ENCODE assay signal across 24 mouse cellular contexts in genomic region chr1:114849671-114850070, GRCm38 (mm10).
DNase-seq lines count a peak whose midpoint lies in the region; ATAC-seq and TF ChIP-seq lines count a peak whose summit lies in the region.
"Had no signal": no experiment of that assay in that cellular context is flagged by ENCODE, and none has a peak within 500 bp of the region (broad histone marks: within the 10 kb centered on the region; RNA-seq: fewer than 3 reads in every experiment).

No protein-coding gene starts in this region.

- H3K4me1 ChIP-seq in hindbrain, embryonic 11.5 days (replicated peaks; ENCODE audit: control insufficient read depth, insufficient read depth, low read length), result no peaks in the 10 kb centered on the region
- no peaks in the 10 kb centered on the region for H3K4me1 ChIP-seq in hindbrain, embryonic 16.5 days (ENCODE audit: control insufficient read depth, insufficient read depth, low read depth, low read length)
- H3K4me1 ChIP-seq in ES-E14 (ENCODE audit: control insufficient read depth in 2 of 2, insufficient read depth in 2 of 2, low read length in 2 of 2, poor library complexity in 1 of 2), result peaks cover 3 to 7% of the 10 kb centered on the region in 2 experiments; a peak in 3 of 4 replicates
- H3K4me1 ChIP-seq in lung, postnatal 0 days (ENCODE audit: insufficient read depth, low read depth, low read length), result no peaks in the 10 kb centered on the region
- H3K4me1 ChIP-seq: embryonic facial prominence, embryonic 10.5 days; embryonic facial prominence, embryonic 12.5 days; forebrain, embryonic 13.5 days; forebrain, embryonic 15.5 days had no signal

- 0 out of 2 replicates have a peak, but pooled peaks have one; percentile 7 for ATAC-seq in hindbrain, embryonic 11.5 days (ENCODE audit: low FRiP score)
- ATAC-seq in hindbrain, embryonic 16.5 days, result no peak
- ATAC-seq in lung, postnatal 0 days, result no peak
- ATAC-seq: activated CD4-positive, CD25-positive, alpha-beta regulatory T cell, adult 4 months; CD4-positive, CD25-positive, alpha-beta regulatory T cell, adult 4 months; forebrain, embryonic 13.5 days; forebrain, embryonic 15.5 days; forebrain, postnatal 0 days had no signal

- no peak for TF ChIP-seq CTCF in lung, postnatal 0 days (IDR thresholded peaks at IDR 0.05)

- H3K9ac ChIP-seq in hindbrain, embryonic 11.5 days (ENCODE audit: low read depth, low read length), result no peak overlapping the region
- H3K9ac ChIP-seq in hindbrain, embryonic 16.5 days (ENCODE audit: low read depth, low read length), result no peak overlapping the region
- H3K9ac ChIP-seq in ES-E14 (ENCODE audit: insufficient read depth, low read depth, low read length, poor library complexity, severe bottlenecking), result no peak overlapping the region
- H3K9ac ChIP-seq in lung, postnatal 0 days (replicated peaks; ENCODE audit: low read depth), result no peak overlapping the region
- H3K9ac ChIP-seq: embryonic facial prominence, embryonic 12.5 days; forebrain, embryonic 13.5 days; forebrain, embryonic 15.5 days; forebrain, postnatal 0 days had no signal

- no peak for DNase-seq in hindbrain, embryonic 11.5 days (ENCODE audit: low spot score)
- DNase-seq in ES-E14 (ENCODE audit: low read depth, low spot score) (peak; percentile 82), WW6 (ENCODE audit: low read depth, low spot score) (peak; percentile 72)
- no peak for DNase-seq in lung, postnatal 0 days (ENCODE audit: low spot score)
- no peak for DNase-seq in thymus, postnatal 4 days
- no peak for DNase-seq in frontal cortex, postnatal 25 days (ENCODE audit: low spot score in 2 of 2)
- DNase-seq: adrenal gland, adult 8-10 months; adrenal gland, postnatal 14 days; adrenal gland, postnatal 36 days; B cell, adult 2 months; cerebellum, adult 11-12 months; cerebellum, adult 2 months; cerebellum, adult 9-10 months; cerebellum, postnatal 10 days; cerebellum, postnatal 25 days; forebrain, postnatal 0 days had no signal

- H3K27me3 ChIP-seq in hindbrain, embryonic 11.5 days (ENCODE audit: control insufficient read depth, insufficient read depth, low read length), result no peaks in the 10 kb centered on the region
- no peaks in the 10 kb centered on the region for H3K27me3 ChIP-seq in hindbrain, embryonic 16.5 days (replicated peaks; ENCODE audit: control insufficient read depth, insufficient read depth, low read length)
- H3K27me3 ChIP-seq in lung, postnatal 0 days (replicated peaks; ENCODE audit: insufficient read depth, low read length), result no peaks in the 10 kb centered on the region
- H3K27me3 ChIP-seq: CH12.LX; embryonic facial prominence, embryonic 12.5 days; forebrain, embryonic 13.5 days; forebrain, embryonic 15.5 days had no signal

- 5% methylated on average over 1 of the region's 1 CpGs for WGBS in hindbrain, embryonic 11.5 days
- 13% methylated on average over 1 of the region's 1 CpGs for WGBS in hindbrain, embryonic 16.5 days
- 10% methylated on average over 1 of the region's 1 CpGs for WGBS in lung, postnatal 0 days

- H3K36me3 ChIP-seq in hindbrain, embryonic 11.5 days (ENCODE audit: control insufficient read depth, insufficient read depth, low read length), result no peaks in the 10 kb centered on the region
- no peaks in the 10 kb centered on the region for H3K36me3 ChIP-seq in hindbrain, embryonic 16.5 days (ENCODE audit: control insufficient read depth, insufficient read depth, low read length)
- no peaks in the 10 kb centered on the region for H3K36me3 ChIP-seq in ES-E14 (ENCODE audit: control insufficient read depth, insufficient read depth, low read length, poor library complexity, severe bottlenecking)
- no peaks in the 10 kb centered on the region for H3K36me3 ChIP-seq in lung, postnatal 0 days (ENCODE audit: insufficient read depth, low read length)
- H3K36me3 ChIP-seq: embryonic facial prominence, embryonic 10.5 days; embryonic facial prominence, embryonic 12.5 days; forebrain, embryonic 15.5 days had no signal

- H3K4me2 ChIP-seq in hindbrain, embryonic 11.5 days (replicated peaks; ENCODE audit: low read depth, low read length), result no peak overlapping the region
- H3K4me2 ChIP-seq in hindbrain, embryonic 16.5 days (ENCODE audit: low read length), result no peak overlapping the region
- no peak overlapping the region for H3K4me2 ChIP-seq in lung, postnatal 0 days (replicated peaks; ENCODE audit: low read depth, low read length)
- H3K4me2 ChIP-seq: embryonic facial prominence, embryonic 12.5 days; forebrain, embryonic 13.5 days; forebrain, embryonic 15.5 days had no signal

- in situ Hi-C loops in ES-E14 (cut with MboI; ENCODE audit: low sequenced_read_pairs in 2 of 2, unreplicated experiment in 2 of 2), result no loop called here

- no peak overlapping the region for H3K27ac ChIP-seq in hindbrain, embryonic 11.5 days (ENCODE audit: low read depth, low read length)
- no peak overlapping the region for H3K27ac ChIP-seq in hindbrain, embryonic 16.5 days (ENCODE audit: low read depth, low read length)
- no peak overlapping the region; the same call in 1 of the 2 replicates for H3K27ac ChIP-seq in ES-E14 (ENCODE audit: insufficient read depth, low read depth, low read length, poor library complexity, severe bottlenecking)
- no peak overlapping the region for H3K27ac ChIP-seq in lung, postnatal 0 days (ENCODE audit: low read length)
- H3K27ac ChIP-seq: embryonic facial prominence, embryonic 10.5 days; embryonic facial prominence, embryonic 12.5 days; forebrain, embryonic 13.5 days; forebrain, embryonic 15.5 days had no signal

- TF ChIP-seq EP300 in lung, postnatal 0 days (IDR thresholded peaks at IDR 0.05), result no peak

- no peak overlapping the region for H3K4me3 ChIP-seq in hindbrain, embryonic 11.5 days (ENCODE audit: low read depth, low read length)
- H3K4me3 ChIP-seq in hindbrain, embryonic 16.5 days (ENCODE audit: low read length), result no peak overlapping the region
- H3K4me3 ChIP-seq in ES-E14 (ENCODE audit: insufficient read depth in 1 of 2, low read depth in 1 of 2, low read length in 2 of 2, poor library complexity in 1 of 2, severe bottlenecking in 1 of 2), result no peak overlapping the region
- no peak overlapping the region for H3K4me3 ChIP-seq in lung, postnatal 0 days (ENCODE audit: low read depth, low read length)
- H3K4me3 ChIP-seq: embryonic facial prominence, embryonic 10.5 days; embryonic facial prominence, embryonic 12.5 days; forebrain, embryonic 13.5 days; forebrain, embryonic 15.5 days had no signal

- H3K9me3 ChIP-seq in hindbrain, embryonic 11.5 days (ENCODE audit: control insufficient read depth, low read length), result no peaks in the 10 kb centered on the region
- H3K9me3 ChIP-seq in hindbrain, embryonic 16.5 days (ENCODE audit: control insufficient read depth, low read length), result no peaks in the 10 kb centered on the region
- H3K9me3 ChIP-seq in ES-E14 (ENCODE audit: control insufficient read depth, insufficient read depth, low read depth, low read length), result no peaks in the 10 kb centered on the region
- H3K9me3 ChIP-seq in lung, postnatal 0 days (ENCODE audit: low read length), result no peaks in the 10 kb centered on the region
- H3K9me3 ChIP-seq: embryonic facial prominence, embryonic 10.5 days; embryonic facial prominence, embryonic 12.5 days; forebrain, embryonic 13.5 days; forebrain, embryonic 15.5 days had no signal

TF ChIP-seq in ES-E14, 5 proteins besides CTCF, POLR2A, EP300 and RAD21:
- TF ChIP-seq HCFC1 (IDR thresholded peaks at IDR 0.05; ENCODE audit: borderline replicate concordance, insufficient read depth, low read length), result no peak
- peak; percentile 75 for TF ChIP-seq CHD2 (IDR thresholded peaks at IDR 0.05; ENCODE audit: low read depth, low read length)

Comparison
In these comparisons a context has a peak if more than half of its experiments do, and no peak if none do; other contexts are left out.
1. DNase-seq: peak in ES-E14 (single experiment) and WW6 (single experiment); none in hindbrain, embryonic 11.5 days (single experiment), lung, postnatal 0 days (single experiment), thymus, postnatal 4 days (single experiment) and frontal cortex, postnatal 25 days (0 of 2).